Mouse (Mus musculus): ENCODE data around the gene Skida1.

Gene Skida1

GRCm38 (mm10) chr2:18017321-18017720 is 31.5 kb downstream of the Skida1 start:
- peak; percentile 54 for DNase-seq (ENCODE audit: low read depth, low spot score)

DNA sequence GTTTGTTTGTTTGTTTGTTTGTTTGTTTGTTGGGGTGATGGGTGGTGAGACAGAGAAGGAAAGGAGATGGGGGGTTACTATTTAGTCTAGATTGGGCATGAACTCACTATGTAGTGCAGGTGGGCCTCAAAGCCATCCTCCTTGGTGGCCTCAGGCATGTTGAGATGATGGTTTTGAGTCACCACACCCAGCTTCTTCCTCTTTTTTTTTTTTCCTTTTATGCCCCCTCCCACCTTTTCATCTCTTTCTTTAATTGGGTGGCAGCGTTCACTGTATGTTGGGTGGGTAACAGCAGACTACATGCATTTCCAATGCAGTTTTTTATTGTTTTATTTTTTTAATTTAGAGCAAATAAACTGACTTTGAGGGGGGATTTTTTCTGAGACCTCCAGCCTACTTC is 32.2 kb downstream of the Skida1 start:
- DNase-seq (ENCODE audit: low read depth, low spot score) = no peak

- DNase-seq (ENCODE audit: low read depth, low spot score) = peak; percentile 69
These were observed 33.3 kb downstream of the Skida1 start for GRCm38 (mm10) chr2:18015581-18015980.

- DNase-seq (ENCODE audit: low read depth, low spot score) = no peak
These were observed 36.0 kb downstream of the Skida1 start for GRCm38 (mm10) chr2:18012866-18013265.

- no peak for DNase-seq (ENCODE audit: low read depth, low spot score)
These were observed 37.6 kb downstream of the Skida1 start for GRCm38 (mm10) chr2:18011226-18011625.

DNA sequence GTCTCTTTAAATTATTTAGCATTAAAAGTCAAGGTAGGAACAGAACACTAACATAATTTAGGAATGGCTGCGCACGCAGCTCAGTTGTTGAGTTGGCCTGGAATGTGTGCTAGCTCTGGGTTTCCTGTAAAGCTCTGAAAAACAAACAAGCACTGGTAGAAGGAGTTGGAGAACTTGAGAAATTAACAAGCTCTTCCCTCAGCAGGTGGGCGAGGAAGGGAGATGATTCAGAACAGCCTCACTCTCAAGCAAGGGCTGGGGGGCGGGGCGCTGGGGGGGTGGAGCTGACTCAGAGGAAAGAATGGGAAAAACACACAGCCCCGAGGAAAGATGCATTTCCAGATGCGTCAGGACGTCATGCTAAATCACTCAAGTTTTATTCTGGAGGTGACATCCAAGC is 43.7 kb downstream of the Skida1 start:
- DNase-seq (ENCODE audit: low read depth, low spot score) = peak; percentile 94

DNA sequence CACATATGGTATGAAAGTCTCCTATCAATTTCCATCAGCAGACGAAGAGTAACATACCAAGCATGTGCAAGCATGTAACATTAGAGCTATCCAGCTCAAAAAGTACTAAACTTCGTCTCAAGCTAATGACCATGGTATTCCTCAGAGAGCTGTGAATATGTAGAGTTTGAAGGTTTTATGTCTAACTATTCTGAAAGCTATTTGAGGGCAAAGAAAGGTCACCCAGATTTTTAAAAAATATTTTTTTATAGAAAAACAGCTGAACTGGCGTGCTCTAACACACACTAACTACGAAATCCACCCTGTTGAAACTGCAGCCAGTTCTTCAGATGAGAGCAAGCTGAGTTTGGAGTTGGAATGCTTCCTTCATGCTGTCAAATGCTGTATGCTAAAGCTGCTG is 44.6 kb downstream of the Skida1 start:
- no peak for DNase-seq (ENCODE audit: low read depth, low spot score)

DNA sequence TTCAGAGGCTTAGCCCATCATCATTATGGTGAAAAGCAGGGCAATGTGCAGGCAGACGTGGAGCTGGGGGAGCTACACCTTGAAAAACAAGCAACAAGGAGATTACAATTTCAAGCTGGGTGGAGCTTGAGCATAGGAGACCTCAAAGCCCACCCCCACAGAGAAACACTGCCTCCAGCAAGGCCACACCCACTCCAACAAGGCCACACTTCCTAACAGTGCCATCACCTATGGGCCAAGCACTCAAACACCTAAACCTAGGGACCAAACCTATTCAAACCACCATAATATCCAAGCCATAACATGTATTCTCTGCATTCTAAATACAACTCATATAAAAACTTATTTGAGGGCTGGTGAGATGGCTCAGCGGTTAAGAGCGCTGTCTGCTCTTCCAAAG is 46.5 kb downstream of the Skida1 start:
- DNase-seq (ENCODE audit: low read depth, low spot score) = peak; percentile 64

DNA sequence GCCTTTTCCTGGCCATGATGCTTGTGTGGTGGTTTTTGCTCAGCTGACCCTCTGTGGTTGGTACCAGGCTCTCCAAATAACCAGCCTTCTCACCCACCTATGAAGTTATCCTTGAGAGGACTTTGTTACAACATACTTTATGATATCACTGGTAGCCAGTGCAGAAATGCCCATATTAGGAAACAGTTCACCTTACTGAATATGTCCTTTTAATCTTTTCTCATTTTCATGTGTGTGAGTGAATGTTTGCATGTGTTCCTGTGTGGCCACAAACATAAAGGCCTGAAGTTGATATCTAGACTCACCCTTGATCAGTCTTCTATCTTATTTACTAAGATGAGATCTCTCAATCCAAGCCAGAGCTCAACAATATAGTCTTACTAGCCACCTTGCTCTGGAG is 52.0 kb downstream of the Skida1 start, which contains the start of gene H2al2a:
TSS of gene H2al2a (minus strand) at position 101 of the 400 bp plus-strand sequence.
- no peak for DNase-seq (ENCODE audit: low read depth, low spot score)
